Mouse (Mus musculus) frontal cortex, adult (tissue): Measurements from ENCODE around the gene Map6.

Experiments used
- ATAC-seq: cut with Nextera tagmentation; 2 replicates; pipeline ENCODE4 v1.9.2; 2017; ENCODE audit warnings: mild to moderate bottlenecking, moderate library complexity, mixed read lengths; ENCODE audit not compliant: low TSS enrichment

Gene Map6

DNA sequence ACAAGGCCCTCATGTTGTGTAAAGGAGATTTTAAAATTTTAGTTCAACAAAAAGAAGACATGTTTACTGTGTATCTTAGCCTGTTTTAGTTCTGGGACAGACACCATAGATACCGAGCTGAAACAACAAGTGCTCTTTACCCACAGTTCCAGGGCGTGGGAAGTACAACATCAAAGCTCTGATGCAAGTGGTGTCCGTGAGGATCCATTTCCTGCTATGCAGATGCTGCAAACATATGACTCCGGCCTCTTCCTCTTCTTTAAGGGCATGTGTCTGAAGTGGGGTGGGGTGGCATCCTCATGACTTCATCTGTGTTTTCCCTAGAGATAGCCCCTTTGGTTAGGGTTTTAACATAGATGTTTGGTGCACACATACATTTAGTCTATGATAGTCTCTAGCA is 3.7 kb upstream of the Map6 start:
- no peak for ATAC-seq

GRCm38 (mm10) chr7:99264597-99264996 is 2.6 kb upstream of the Map6 start:
- no peak for ATAC-seq

- peak; percentile 82 for ATAC-seq
Observed at GRCm38 (mm10) chr7:99267897-99268505, 754 bp downstream of the Map6 start.

- no peak for ATAC-seq
Observed at GRCm38 (mm10) chr7:99268506-99268900, 1.3 kb downstream of the Map6 start.

GRCm38 (mm10) chr7:99268951-99269945 is 2.0 kb downstream of the Map6 start:
- no peak for ATAC-seq

DNA sequence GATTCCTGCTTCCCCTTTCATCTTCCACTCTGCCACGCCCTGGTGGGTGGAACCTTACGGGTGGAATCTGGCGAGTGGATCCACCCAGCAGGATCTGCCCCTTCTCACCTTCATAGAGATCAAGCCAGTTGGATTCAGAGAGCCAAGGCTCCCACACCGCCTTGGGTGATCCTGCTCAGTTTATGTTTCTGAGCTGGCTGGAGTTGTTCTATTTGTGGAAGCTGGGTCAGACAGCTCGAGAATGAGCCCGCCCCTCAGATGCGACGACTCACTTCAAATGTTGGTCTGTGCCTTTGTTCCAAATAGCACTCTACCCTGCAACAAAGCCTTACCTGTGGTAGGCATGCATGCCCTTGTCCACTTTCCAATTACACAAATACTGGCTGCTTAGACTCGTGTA is 4.4 kb downstream of the Map6 start:
- ATAC-seq: no peak

DNA sequence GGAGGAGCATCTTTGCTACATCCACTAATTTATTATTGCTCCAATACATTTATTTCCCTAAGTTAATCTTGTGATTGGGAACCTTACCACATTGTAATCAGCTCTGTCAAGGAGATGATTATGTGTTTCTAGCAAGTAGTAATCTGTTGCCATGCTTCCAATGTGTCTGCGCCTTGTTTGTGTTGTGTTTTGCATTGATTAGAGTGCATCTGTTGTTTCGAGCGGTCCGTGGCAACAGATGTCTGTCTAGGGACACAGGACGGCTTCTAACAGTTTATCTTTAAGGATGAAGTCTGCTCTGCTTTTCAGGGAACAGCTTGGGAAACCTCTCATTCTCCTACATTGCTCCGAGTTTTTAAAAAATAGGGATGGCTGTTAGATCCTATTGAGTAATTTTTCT is 7.9 kb downstream of the Map6 start:
- ATAC-seq: no peak

- no peak for ATAC-seq
Observed at GRCm38 (mm10) chr7:99276679-99277078, 9.4 kb downstream of the Map6 start.

GRCm38 (mm10) chr7:99278309-99278708 is 11.1 kb downstream of the Map6 start:
- no peak for ATAC-seq

- ATAC-seq: no peak
Observed at GRCm38 (mm10) chr7:99279586-99279985, 12.3 kb downstream of the Map6 start.

DNA sequence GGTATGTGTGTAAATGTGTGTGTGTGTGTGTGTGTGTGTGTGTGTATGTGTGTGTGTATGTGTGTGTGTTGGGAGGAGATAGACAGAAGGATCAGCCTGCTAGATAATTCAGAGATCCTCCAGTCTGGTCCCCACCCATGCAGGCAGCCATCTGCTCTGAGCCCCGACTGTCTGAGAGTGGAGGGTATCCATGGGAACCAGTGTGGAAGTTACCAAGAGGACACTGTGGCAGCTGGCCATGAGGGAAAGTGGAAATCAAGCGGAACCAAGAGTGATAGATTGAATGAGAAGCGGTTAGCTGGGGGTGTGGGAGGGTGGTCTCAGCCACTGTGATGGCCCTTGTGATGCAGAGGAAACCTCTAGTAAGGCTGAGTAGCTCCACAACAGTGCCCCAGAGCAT is 20.0 kb downstream of the Map6 start:
- peak; percentile 90 for ATAC-seq

DNA sequence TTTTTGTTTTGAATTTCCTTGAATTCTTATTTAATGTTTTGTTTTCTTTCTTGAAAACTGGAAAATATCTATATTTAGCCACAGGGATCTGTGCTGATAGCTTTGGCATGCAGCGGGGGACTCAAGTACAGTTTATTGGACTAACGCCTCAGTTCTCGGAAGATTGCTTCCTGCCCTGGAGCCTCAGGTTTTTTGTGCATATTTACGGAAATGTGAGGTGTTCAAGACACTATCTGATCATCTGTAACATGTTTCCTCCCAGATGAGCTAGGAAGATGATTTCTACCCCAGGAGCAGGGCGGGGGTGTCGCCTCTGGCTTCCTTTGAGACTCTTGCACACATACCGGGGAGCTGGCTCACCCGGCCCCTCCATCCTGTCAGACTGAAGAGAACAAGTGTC is 22.8 kb downstream of the Map6 start:
- ATAC-seq: no peak

GRCm38 (mm10) chr7:99290925-99291324 is 23.7 kb downstream of the Map6 start:
- no peak for ATAC-seq

GRCm38 (mm10) chr7:99294198-99294780 is 27.0 kb downstream of the Map6 start:
- ATAC-seq: no peak

- peak; percentile 82 for ATAC-seq
Observed at GRCm38 (mm10) chr7:99295104-99295503, 27.9 kb downstream of the Map6 start.

- no peak for ATAC-seq
Observed at GRCm38 (mm10) chr7:99300650-99301175, 33.5 kb downstream of the Map6 start.

- no peak; the same call in 1 of the 2 replicates for ATAC-seq
Observed at GRCm38 (mm10) chr7:99304029-99304428, 36.8 kb downstream of the Map6 start.

DNA sequence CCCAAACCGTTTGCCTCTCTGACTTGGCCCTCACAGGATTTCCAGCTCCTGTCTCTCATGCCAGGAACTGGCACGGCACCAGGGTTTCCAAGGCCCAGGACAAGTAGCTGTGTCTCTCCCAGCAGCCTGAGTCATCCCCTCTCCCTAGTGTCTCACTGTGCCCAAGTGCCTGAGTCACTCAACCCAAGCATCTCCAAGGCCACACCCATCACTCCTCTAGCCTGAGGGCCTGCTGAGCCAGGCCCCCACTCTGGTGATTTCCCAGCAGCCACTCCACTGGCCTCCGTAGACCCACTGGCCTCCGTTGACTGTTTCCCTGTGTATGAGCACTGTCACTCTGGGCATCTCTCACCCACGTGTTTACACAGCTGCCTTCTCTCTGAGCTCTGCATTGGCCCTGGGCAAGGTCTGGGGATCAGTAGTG is 37.7 kb downstream of the Map6 start:
- peak; percentile 72 for ATAC-seq

- ATAC-seq: no peak
Observed at GRCm38 (mm10) chr7:99305688-99306087, 38.4 kb downstream of the Map6 start.

GRCm38 (mm10) chr7:99306640-99307039 is 39.4 kb downstream of the Map6 start:
- ATAC-seq: no peak

DNA sequence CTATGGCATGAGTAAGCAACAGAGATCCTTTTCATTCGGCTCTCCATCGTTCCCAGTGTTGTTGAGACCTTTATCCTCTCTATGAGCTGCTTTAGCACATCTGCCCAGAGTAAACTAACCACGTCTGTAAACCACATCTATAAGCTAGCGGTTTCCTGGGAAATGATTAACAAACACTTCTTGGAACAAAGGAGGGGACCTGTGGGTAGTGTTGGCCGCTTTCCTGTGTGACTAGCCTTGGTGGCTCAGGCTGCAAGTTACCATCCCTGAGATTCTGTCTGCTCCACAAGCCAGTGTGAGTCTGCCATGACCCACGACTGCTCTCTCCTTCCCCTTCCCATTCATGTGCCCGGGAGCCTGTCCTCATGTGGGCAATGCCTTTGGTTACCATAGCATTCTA is 44.2 kb downstream of the Map6 start:
- no peak for ATAC-seq

- ATAC-seq: no peak
Observed at GRCm38 (mm10) chr7:99312058-99312457, 44.8 kb downstream of the Map6 start.
